Comparison of ENCODE assay signal across 23 mouse cellular contexts in the genomic region with DNA sequence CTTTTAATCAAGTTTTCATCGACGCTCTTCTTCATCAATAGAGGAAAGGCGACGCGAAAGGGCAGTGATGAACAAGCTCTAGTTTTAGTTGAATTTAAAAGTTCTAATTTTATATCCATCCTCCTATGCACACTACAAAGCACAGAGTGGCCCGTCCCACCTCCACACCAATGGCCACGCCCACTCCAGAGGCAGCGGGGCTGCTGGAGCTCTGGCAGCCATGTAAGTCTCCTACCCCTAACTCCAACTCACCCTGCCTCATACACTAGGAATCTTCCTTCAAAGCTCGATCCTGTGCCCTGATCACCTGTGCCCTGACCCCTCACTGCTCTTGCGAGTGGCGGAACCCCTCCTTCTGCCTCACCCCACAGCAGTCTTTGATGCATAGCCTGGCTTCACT. TPM values are rescaled to one million over a fixed set of nuclear protein-coding genes. Genes with fewer than 3 reads are reported as not detected.
DNase-seq lines count a peak whose midpoint lies in the region; ATAC-seq and TF ChIP-seq lines count a peak whose summit lies in the region.
"Had no signal": no experiment of that assay in that cellular context is flagged by ENCODE, and none has a peak within 500 bp of the region (broad histone marks: within the 10 kb centered on the region; RNA-seq: fewer than 3 reads in every experiment).

No protein-coding gene starts in this region.

- H3K4me2 ChIP-seq in midbrain, embryonic 11.5 days = no peak overlapping the region
- no peak overlapping the region for H3K4me2 ChIP-seq in midbrain, postnatal 0 days (ENCODE audit: low read depth, low read length, poor library complexity, severe bottlenecking)
- H3K4me2 ChIP-seq: heart, embryonic 11.5 days; hindbrain, embryonic 12.5 days had no signal

- H3K9me3 ChIP-seq in midbrain, embryonic 11.5 days (ENCODE audit: control insufficient read depth, low read length) = no peaks in the 10 kb centered on the region
- H3K9me3 ChIP-seq in midbrain, postnatal 0 days (ENCODE audit: low read length) = no peaks in the 10 kb centered on the region
- H3K9me3 ChIP-seq: forebrain, embryonic 10.5 days; hindbrain, embryonic 12.5 days had no signal

- H3K27ac ChIP-seq in midbrain, embryonic 11.5 days (ENCODE audit: low read depth, low read length) = no peak overlapping the region
- no peak overlapping the region for H3K27ac ChIP-seq in midbrain, postnatal 0 days (ENCODE audit: low read depth, low read length)
- H3K27ac ChIP-seq: forebrain, embryonic 10.5 days; forebrain, embryonic 13.5 days; heart, adult 2 months; hindbrain, embryonic 12.5 days; hindbrain, postnatal 0 days had no signal

- H3K36me3 ChIP-seq in midbrain, embryonic 11.5 days (ENCODE audit: control insufficient read depth, insufficient read depth, low read length) = no peaks in the 10 kb centered on the region
- H3K36me3 ChIP-seq in midbrain, postnatal 0 days (ENCODE audit: insufficient read depth, low read length) = no peaks in the 10 kb centered on the region
- H3K36me3 ChIP-seq: hindbrain, embryonic 12.5 days had no signal

- no peak for ATAC-seq in midbrain, embryonic 11.5 days (ENCODE audit: low FRiP score)
- no peak for ATAC-seq in midbrain, postnatal 0 days (ENCODE audit: low FRiP score)
- ATAC-seq: forebrain, embryonic 13.5 days; forebrain, embryonic 16.5 days; hindbrain, postnatal 0 days; inflammation-experienced regulatory T-cells, adult 6 months; intestine, embryonic 16.5 days had no signal

- peak; percentile 31 for DNase-seq in heart, adult 11 months
- DNase-seq in heart, adult 9 months (ENCODE audit: low spot score in 2 of 2) = no peak
- peak; percentile 57 for DNase-seq in midbrain, embryonic 11.5 days (ENCODE audit: low spot score, missing footprints)
- no peak for DNase-seq in midbrain, postnatal 0 days (ENCODE audit: low spot score)
- DNase-seq in ES-CJ7 (ENCODE audit: low read depth, low spot score) = peak; percentile 12
- no peak for DNase-seq in kidney, adult 11 months
- DNase-seq: adrenal gland, postnatal 10 days; adrenal gland, postnatal 36 days; B cell, adult 2 months; cerebellum, adult 18-20 months; cerebellum, adult 9-10 months; cerebellum, postnatal 14 days; gastrocnemius, postnatal 14 days; heart, adult 2 months had no signal

- no peak overlapping the region for H3K4me3 ChIP-seq in midbrain, embryonic 11.5 days (ENCODE audit: low read depth, low read length)
- H3K4me3 ChIP-seq in midbrain, postnatal 0 days (ENCODE audit: low read depth, low read length) = no peak overlapping the region
- H3K4me3 ChIP-seq: forebrain, embryonic 10.5 days; forebrain, embryonic 13.5 days; heart, adult 2 months; hindbrain, embryonic 12.5 days had no signal

- no peaks in the 10 kb centered on the region for H3K27me3 ChIP-seq in midbrain, embryonic 11.5 days (ENCODE audit: control insufficient read depth, insufficient read depth, low read length)
- H3K27me3 ChIP-seq in midbrain, postnatal 0 days (ENCODE audit: insufficient read depth, low read length) = no peaks in the 10 kb centered on the region
- H3K27me3 ChIP-seq: CH12.LX; forebrain, embryonic 13.5 days; hindbrain, embryonic 12.5 days had no signal

- no peak overlapping the region for H3K9ac ChIP-seq in midbrain, embryonic 11.5 days (ENCODE audit: low read length)
- H3K9ac ChIP-seq in midbrain, postnatal 0 days (replicated peaks; ENCODE audit: low read length, poor library complexity, severe bottlenecking) = no peak overlapping the region
- H3K9ac ChIP-seq: forebrain, embryonic 13.5 days; hindbrain, embryonic 12.5 days had no signal

- WGBS in midbrain, embryonic 11.5 days = 89% methylated on average over 11 of the region's 11 CpGs
- 94% methylated on average over 11 of the region's 11 CpGs for WGBS in midbrain, postnatal 0 days

- peaks cover 22% of the 10 kb centered on the region for H3K4me1 ChIP-seq in midbrain, embryonic 11.5 days (ENCODE audit: control insufficient read depth, insufficient read depth, low read length)
- H3K4me1 ChIP-seq in midbrain, postnatal 0 days (ENCODE audit: insufficient read depth, low read length) = peaks cover 27% of the 10 kb centered on the region; the same call in 1 of the 2 replicates

- no peak for TF ChIP-seq CTCF in midbrain, postnatal 0 days (IDR thresholded peaks at IDR 0.05)

RNA-seq across cellular contexts. Expression of gene Panx1, which starts 3.7 kb away (rescaled TPM):
- 119 and 129 TPM in 2 replicates for polyA plus RNA-seq in midbrain, embryonic 11.5 days (2014; fragmentation: Nextera tagmentation; extraction: Ambion mirVana)
- 136 and 143 TPM in 2 replicates for total RNA-seq in midbrain, postnatal 0 days (2014; rRNA removed)
- 154 and 157 TPM in 2 replicates for polyA plus RNA-seq in midbrain, postnatal 0 days (2015; fragmentation: Nextera tagmentation; extraction: Ambion mirVana)

Comparison
In these comparisons a context has a peak if more than half of its experiments do, and no peak if none do; other contexts are left out.
1. DNase-seq: peak in heart, adult 11 months (single experiment), midbrain, embryonic 11.5 days (single experiment) and ES-CJ7 (single experiment); none in heart, adult 9 months (0 of 2), midbrain, postnatal 0 days (single experiment) and kidney, adult 11 months (single experiment).